Mouse (Mus musculus) T-helper 2 cell (primary cell): Measurements from ENCODE around the gene Smc4.
"Not testable (repeated sequence)": the region's sequence is repeated elsewhere in the genome, so short reads cannot be mapped to it uniquely, and the experiment has no call there.

Experiments used
- in situ Hi-C: fragments of 300-600 bp; cut with MboI, MseI; formaldehyde crosslinking; loops from one replicate; pipeline ENCODE4 v1.15.1; 2025; ENCODE audit warnings: high pct_unique_total_duplicates

Smc4 gene

GRCm38 (mm10) chr3:69008873-69009272 is 4.3 kb downstream of the Smc4 start:
- in situ Hi-C loops, result loop anchor here (5.0 kb wide), 1 partner anchor 33 kb away; the partner anchor contains the start of gene Trim59

DNA sequence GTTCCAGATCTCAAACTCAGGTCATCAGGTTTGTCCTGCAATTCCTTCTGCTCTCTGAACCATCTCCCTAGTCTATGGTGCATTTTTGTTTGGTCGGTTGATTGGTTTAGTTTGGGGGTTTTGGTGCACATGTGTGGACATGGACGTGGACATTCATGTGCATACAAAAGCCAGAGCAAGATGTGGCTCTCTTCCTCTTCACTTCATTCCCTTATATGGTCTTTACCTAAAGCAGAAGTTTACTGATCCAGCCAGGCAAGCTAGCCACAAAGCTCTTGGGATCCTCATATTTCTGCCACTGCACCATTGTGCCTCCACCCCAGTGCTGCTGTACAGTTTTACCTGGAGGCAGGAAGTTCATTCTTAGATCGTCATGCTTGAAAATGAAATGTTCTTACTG is 12.6 kb downstream of the Smc4 start:
- in situ Hi-C loops, result no loop called here

DNA sequence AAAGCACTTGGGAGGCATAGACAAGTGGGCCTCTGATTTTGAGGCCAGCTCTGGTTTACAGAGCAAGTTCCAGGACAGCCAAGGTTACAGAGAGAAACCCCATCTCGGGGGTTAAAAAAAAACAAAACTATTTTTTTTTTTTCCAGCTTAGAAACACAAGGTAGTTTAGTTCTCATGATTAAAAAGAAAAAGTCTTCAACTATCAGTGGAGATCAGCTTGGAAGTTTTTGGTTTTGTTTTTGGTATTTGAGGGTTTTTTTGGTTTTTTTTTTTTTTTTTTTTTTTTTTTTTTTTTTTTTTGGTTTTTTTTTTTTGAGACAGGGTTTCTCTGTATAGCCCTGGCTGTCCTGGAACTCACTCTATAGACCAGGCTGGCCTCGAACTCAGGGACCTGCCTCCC is 14.1 kb downstream of the Smc4 start:
- in situ Hi-C loops, result not testable (repeated sequence)

DNA sequence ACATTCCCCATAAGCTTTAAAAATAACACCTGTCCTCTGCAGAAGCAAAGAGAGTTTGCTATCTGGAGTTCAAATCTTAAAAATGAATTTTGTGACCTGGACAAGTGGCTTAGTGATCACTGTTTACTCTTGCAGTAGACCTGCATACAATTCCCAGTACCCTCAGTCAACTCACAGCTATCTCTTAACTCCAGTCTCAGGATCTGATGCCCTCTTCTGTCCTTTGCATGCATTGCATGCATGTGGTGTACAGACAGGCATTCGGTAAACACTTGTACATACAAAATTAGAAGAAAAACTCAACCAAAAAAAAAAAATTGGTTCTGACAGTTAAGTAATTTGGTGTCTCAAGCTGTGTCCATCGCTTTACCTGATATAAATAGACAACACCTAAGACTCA is 15.7 kb downstream of the Smc4 start:
- in situ Hi-C loops, result no loop called here

GRCm38 (mm10) chr3:69020764-69021163 is 16.2 kb downstream of the Smc4 start:
- in situ Hi-C loops, result no loop called here

- in situ Hi-C loops, result no loop called here
Observed at GRCm38 (mm10) chr3:69026133-69026783, 21.7 kb downstream of the Smc4 start.

- in situ Hi-C loops, result loop anchor here (5.0 kb wide), 1 partner anchor 33 kb away; no protein-coding TSS in a partner anchor
Observed at GRCm38 (mm10) chr3:69040105-69040504, 35.6 kb downstream of the Smc4 start.

DNA sequence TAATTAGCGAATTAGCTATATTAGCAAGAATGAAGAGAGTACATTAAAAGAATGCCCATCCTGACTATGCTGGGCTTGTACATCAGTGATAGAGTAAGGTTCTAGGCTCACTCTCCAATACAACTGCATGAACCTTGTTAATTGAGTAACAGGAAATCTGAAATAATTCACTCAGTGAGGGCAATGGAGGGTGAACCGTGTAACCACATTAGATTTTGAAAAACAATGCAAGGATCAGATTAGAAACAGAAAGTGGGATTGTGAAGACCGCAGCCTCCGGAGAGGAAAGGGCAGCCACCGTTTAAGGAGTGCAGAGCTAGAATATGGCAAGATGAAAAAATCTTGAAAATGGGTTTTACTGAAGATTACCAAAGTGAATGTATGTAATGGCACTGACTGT is 36.8 kb downstream of the Smc4 start:
- in situ Hi-C loops, result loop anchor here (5.0 kb wide), 1 partner anchor 34 kb away; no protein-coding TSS in a partner anchor

DNA sequence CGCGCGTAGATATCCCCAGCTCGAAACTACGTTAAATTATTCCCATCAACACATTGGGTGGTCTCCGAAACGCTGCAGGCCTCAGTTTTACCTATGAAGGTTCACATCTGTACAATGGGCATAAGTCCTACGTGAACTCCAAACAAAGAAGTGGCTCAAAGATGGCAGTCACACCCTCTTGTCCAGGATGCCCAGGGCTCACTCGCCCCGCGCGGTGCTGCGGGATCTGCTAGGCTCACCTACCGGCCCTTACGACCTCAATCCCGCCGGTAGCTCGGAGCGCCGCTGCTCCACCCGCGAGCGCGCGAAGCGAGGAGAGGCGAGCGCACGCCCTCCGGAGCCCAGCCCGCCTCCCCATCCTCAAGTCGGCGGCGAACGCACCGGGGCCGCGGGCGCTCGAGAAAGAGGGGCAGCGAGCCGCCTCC is 39.6 kb downstream of the Smc4 start:
- in situ Hi-C loops, result loop anchor here (5.0 kb wide), 1 partner anchor 37 kb away; no protein-coding TSS in a partner anchor

DNA sequence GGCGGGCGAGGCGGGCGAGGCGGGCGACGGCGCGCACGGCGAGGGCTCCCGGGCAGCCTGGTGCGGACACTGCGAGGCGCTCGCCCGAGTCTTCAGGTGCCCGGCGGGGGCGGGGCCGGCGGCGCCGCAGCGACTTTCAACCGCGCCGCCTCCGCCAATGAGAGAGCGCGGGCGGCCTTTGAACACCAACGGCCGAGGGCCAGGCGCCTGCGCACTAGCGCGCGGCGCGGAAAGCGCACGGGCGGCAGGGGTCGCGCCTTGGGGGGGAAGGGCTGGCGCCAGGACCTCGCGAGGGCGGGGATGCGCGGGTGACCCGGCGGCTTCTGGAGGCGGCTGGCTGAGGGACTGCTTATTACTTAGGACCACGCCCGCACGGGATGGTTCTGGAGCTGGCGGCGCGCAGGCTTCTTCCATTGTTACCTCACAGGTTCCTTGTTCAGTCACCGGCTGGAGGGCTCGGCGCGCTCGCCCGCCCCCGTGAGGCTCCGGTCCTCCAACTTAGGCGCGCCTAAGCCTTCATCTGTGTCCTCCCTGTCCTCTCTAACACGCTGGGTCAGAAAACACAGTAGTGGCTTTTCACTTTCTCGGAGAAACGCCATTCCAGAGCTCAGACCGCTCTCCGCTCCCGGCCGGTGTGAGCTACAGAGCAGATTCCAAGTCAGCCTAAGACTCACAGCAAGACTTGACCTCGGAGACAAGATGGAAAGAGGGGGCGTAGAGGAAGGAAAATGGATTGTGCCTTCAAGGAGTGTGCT is 40.3 kb downstream of the Smc4 start, which contains the start of gene Trim59:
Trim59 (minus strand) TSS at position 111 of the 755 bp plus-strand sequence.
- in situ Hi-C loops, result loop anchor here (5.0 kb wide), 1 partner anchor 38 kb away; no protein-coding TSS in a partner anchor

DNA sequence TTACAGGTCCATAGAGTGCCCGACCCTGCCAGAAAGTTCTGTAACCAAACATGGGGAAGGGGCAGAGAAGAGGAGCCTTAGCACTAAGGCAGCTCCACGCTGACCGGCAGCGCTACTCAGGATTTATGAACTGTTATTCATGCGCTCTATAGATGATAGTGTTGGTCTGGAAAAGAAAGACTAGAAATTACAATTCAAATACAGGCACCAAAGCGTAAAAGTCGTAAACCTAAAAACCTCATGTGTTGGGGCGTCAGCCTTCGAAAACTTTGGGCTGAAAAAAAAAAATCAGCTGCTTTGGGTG is 40.8 kb downstream of the Smc4 start:
- in situ Hi-C loops, result no loop called here

DNA sequence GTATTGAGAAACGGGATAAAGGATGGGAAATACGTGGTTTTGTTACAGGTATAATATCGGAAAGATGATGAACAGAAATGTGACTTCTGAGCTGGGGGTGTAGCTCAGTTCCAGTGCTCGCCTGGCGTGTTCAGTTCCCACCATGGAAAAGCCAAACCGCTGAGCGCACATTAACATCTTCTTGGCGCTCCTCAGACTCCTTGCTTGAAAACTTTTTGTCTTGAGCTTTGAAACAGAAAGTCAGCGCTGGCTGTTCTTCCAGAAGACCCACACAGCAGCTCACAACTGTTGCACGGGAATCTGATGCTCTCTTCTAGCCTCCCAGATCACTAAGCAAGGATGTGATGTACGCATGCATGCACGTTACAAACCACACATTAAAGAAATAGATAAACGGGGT is 41.2 kb downstream of the Smc4 start:
- in situ Hi-C loops, result no loop called here

GRCm38 (mm10) chr3:69046509-69046908 is 42.0 kb downstream of the Smc4 start:
- in situ Hi-C loops, result no loop called here

DNA sequence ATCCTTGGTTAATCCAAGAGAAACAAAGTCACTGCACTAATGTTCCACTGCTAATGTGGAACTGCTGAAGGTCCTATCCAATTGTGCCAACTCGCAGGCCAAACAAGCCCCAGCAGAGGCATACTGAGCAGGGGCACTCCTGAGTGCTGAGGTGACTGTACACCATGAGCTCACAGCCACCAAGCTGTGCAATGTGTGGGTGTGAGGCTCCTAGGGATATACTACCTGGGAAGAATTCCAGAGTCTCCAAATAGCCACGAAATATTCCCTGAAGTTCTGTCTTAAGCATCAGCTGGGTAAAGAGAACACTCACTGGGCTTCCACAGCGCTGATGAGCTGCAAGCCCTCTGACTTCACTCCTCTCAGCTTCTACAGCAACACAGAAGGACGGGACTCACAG is 43.1 kb downstream of the Smc4 start:
- in situ Hi-C loops, result no loop called here

GRCm38 (mm10) chr3:69049011-69049410 is 44.5 kb downstream of the Smc4 start:
- in situ Hi-C loops, result no loop called here

DNA sequence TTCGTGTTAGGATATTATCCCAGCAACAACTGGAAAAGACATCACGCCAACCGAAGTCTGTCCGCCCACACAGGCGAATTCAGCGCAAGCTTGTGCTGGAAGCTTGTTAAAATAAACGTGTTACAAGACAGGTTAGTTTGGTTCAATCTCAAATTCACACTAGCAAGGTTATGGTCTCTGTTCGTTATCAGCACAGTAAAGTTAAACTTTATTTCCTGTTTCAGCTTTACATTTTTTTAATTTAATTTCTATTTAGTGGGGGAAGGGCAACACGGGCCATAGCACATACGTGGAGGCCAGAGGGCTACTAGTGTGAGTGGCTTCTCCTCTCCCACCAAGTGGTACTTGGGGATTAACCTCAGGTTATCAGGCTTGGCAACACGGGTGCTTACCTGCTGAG is 47.4 kb downstream of the Smc4 start:
- in situ Hi-C loops, result no loop called here

DNA sequence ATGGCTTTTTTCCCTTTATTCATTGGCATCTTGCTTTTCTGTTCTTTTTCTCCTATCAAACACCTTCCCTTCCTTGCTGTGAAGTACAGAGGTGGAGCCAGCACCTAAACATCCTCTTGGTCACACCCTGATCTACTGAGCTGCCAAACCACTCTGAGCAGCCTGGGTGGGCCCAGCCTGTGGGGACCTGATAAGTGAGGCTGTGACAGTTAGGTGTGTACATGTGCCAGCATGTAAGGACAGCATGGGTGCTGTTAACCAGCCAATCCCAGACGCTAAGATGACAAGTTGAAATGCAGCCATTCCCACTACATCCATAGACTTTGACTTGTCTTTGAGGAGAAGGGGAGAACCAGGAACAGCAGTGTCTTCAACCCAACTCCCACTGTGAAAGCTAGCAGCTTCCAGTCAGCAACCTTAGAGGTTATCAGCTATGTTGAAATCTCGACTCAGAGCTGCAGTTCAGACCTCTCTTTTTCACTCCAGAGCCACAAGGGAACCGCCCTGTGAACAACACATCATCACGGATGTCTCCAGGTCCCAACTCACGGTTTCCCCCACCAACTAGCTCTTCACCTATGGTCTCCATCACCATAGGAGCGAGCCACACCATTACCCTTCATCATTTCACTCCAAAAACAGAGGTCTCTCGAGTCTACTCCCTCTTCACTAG is 50.4 kb downstream of the Smc4 start:
- in situ Hi-C loops, result no loop called here

DNA sequence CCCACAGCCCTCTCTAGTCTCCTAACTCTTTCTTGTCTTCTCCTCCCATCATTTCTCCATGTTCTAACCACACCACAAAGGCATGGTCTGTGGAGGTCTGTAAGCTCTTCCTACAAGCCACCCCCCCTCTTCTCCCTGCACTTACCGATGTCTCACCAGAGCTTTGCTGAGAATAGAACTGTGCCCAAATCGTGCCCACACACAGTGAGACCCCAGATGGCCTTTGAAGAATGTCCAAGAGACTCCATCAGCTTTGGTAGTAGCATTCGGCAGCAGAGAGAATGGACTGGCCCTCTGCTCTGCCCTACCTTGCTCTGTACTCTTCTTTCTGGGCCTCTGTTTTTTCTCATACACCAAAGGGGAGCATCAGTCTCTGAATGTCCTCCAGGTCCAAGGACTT is 51.3 kb downstream of the Smc4 start:
- in situ Hi-C loops, result no loop called here

DNA sequence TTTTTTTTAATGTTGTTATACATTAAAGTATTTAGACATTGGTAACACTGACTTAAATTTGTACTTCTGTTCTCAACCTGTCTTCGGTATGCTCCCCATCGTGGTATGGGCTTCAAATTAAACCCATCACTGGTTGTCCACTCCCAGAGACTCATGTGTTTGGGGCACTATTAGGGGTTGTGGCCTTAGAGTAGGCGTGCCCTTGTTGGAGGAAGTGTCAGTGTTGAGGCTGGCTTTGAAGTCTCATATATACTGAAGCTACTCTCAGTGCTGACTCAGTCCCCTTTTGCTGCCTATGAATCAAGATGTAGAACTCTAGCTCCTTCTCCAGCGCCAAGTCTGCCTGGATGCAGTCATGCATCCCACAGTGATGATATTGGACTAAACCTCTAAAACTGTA is 56.1 kb downstream of the Smc4 start:
- in situ Hi-C loops, result no loop called here

DNA sequence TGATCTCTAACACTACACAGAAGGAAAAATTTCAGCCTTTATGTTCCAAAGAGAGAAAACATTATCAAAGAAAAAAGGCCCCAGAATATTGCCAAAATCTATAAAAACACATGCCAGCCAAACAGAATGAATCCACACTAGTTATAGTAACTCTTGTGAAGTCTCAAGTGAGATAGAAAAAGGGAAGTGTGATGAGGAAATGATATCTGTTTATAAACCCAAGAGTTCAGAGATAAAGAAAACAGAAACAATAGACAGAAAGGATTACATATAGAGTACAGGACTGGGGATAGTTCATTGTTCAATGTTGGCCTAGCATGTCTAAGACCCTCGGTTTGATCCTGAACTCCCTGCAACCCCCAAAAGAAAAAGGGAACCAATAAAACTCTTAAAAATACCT is 58.2 kb downstream of the Smc4 start:
- in situ Hi-C loops, result no loop called here

GRCm38 (mm10) chr3:69064005-69064404 is 59.5 kb downstream of the Smc4 start:
- in situ Hi-C loops, result no loop called here
